Mouse (Mus musculus): ENCODE measurements around the gene Krt79.
A peak's percentile ranks its signal among the peaks of the same experiment; 100 is the strongest.

Gene Krt79

DNA sequence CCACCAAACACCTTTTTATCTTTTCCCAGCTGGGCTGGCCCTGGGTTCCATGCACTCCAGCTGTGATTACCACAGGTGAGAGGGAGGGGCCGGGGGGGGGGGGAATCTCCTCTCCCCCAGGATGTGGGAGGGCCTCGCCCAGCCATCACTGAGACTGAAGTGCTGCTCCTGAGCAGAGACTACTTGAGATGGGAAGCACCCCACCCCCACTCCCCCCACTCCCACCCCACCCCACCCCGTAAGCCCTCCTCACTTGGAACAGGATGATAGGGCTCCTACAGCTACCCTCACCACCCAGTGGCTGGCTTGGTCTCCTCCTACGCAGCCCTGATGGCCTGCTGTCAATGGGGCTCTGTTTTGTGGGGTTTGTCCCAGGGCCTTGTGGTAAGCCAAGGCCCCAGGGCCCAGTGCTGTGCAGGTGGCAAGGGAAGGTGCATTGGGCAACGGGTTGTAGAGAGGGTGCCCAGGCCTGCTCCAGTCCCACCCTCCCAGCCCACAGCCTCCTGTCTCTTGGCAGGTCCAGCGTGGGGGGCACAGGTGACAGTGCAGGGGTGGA lies at the start of gene Krt79:
Krt79 (minus strand) TSS at position 51 of the 556 bp plus-strand sequence.
- DNase-seq = no peak

DNA sequence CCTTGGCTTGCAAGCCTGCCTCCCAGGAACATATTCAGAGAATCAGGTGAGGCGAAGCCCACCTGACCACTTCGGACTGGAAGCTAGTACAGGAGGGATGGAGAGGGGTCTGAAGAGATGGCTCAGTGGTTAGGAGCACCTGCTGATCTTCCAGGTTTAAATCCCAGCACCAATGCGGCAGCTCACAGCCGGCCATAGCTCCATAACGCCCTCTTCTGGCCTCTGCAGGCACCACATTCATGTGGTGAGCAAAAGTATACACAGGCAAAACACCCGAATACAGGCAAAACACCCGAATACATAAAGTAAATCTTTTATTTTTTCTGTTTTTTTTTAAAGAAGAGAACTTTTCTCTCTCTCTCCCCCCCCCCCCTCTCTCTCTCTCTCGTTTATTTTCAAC lies 48.6 kb upstream of the Krt79 start:
- DNase-seq = no peak

DNA sequence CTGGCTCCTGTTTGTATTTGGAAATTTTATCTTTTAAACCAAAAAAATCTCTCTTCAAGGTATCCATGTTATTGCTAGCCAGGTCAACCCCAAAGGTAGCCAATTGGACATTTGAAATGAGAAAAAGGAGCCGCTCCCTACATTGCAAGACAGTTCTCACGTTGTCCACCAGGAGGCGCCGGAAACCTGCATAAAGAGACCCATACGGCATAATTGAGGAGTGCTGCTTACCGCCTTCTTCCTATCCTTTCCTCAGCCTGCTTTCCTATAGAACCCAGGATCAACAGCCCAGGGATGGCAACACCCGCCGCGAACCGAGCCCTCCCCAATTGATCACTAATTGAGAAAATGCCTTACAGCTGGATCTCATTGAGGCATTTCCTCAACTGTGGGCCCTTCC lies 48.0 kb upstream of the Krt79 start:
- peak; percentile 89 for DNase-seq

DNA sequence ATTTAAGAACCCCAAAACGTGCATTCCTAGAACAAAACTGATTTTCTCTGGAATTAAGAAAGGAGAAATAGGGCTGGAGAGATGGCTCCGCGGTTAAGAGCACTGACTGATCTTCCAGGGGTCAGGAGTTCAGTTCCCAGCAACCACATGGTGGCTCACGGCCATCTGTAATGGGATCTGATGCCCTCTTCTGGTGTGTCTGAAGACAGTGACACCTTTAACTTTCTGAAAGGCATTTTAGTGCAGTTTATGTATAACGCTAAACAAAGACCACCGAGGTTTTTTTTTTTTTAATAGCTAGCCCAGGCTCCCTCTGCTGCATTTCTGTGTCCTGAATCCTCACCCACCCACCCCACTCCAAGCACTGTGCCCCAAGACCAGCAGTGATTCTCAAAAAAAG lies 44.6 kb upstream of the Krt79 start:
- DNase-seq = no peak

DNA sequence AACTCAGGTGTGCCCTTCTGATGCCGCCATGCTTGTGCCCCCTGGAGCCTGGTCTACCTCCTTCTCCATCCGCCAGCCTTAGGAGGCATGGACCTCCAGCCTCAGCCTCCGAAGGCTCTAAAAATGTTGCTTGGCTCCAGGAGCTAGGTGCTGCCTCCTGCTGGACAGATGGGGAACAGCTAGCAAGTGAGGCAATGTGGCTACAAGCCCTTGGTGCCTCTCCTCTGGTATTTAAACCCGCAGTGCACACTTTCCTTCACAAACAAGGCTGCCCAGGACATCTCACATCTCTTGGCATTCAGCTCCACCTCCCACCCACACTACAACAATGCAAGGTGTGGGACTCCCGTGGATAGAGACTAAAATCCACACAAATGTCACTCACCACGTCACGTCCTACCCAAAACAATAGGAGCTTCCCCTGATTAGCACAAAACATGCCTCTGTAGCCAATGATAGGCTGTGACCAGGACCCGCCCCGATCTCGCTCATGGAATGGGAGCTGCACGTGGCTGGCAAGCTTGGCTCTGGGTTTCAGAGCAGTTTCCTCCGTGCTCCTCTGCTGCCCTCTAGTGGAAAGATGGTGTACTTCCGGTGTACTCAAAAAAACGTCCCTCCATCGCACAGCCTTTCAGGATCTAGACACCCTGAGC lies 44.0 kb upstream of the Krt79 start:
- peak; percentile 95 for DNase-seq

DNA sequence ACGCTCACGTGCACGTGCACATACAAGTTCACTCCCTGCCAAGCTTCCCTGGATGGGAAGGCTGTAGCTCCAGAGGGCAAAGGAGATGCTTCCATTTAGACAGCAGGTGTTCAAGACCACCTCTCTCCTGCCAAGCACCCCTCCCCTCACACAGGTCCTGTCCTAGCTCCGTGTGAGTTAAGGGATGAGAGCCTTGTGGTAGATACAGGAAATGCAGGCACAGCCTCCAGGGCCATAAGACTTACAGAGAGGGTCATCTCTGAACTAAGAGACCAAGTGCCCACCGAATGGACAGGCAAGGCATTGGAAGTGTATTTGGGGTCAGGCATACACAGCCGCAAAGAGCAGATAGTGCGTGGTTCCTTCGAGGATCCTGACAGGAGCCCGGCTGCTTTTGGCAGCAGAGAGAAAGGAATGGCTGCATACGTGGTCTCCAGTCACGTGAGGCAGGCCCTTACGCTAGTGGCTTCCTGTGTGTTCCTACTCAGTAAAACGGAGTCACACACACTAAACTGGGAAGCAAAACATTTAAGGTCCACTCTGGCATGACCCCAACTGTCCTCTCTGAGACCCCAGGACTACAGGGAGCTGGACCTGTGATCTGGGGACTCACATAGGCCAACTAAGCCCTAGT lies 43.3 kb upstream of the Krt79 start:
- DNase-seq = no peak

DNA sequence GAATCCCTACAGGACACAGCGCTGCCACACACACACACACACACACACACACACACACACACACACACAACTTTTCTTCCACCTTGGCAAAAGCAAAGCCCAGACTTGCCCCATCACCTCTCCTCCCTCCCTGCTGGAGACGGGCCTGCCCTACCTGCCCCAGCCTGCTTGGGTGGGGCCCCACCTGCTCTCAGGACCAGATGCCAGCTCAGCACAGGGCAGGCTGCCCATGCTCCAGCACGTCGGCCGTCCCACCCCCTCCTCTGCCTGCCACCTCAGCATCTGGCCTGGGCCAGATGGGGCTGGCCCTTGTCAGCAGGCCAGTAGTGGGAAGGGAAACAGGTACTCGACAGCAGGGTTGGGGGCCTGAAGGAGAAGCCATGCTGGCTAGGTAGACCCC lies 40.7 kb upstream of the Krt79 start:
- DNase-seq = peak; percentile 84

DNA sequence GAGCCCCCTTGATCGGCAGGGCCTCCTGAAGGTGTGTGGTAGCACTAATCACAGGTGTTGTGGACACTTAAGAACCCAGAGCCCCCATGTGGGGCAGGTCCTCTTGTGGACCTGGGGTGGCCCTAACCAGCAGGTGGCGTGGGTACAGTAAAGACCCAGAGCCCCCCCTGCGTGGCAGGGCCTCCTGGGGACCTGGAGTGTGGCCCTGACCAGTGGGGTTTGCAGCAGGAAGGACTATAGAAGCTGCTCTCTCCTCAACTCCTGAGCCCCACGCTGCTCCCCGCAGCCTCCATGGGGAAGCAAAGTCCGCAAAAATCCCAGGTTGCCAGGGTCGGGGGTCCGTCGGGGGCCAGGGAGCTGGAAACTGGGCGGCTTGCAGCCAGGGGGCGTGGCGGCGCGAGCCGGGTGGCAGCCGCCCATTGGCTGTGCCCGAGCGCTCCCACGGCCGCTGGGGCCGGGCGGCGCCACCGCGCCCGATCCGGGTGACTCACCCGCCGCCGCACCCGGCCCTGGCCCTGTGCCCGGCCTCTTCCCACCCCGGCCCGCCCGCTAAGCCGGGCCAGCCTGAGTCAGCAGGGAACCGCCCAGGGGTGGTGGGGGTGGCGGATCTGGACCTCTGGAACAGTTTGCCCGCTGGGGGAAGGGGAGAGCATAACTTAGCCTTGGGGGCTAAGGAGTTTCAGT lies 37.1 kb upstream of the Krt79 start:
- peak; percentile 95 for DNase-seq

DNA sequence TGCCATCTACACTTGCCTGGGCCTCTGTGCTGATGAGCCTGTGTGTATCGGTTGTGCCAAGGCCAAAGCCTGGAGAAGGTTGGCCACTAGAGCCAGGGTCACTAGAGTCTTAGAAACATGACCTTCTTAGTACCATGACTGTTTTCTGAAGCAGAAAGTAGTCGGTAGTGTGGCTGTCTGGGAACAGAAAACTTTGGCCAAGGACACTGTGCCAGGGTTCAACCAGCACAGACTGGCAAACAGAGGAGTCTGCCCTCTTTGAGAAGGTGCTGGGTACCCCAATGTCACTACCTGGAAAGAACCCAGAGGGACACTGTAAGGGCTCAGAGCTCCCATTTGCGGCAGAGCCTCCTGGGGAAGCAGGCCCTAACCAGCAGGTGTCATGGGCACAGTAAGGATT lies 36.5 kb upstream of the Krt79 start:
- DNase-seq = peak; percentile 28

DNA sequence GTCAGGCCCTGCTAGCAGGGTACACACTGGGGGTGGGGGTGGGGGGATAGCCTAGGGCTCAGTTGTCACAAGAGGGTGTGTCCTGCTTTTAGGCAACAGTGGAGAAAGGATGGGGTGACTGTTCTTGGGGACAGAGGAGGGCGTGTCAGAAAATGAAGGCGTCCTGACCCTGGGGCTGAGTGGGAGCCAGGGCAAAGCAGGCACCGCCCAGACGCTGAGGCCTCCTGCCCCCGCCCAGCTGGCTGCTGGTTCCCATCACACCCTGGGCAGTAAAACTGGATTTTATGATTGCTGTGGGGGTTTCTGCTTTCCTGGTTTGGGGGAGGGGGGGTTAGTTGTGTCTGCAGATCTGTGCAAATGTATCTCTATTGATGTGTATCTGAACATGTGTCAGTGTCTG lies 35.9 kb upstream of the Krt79 start:
- DNase-seq = peak; percentile 60

DNA sequence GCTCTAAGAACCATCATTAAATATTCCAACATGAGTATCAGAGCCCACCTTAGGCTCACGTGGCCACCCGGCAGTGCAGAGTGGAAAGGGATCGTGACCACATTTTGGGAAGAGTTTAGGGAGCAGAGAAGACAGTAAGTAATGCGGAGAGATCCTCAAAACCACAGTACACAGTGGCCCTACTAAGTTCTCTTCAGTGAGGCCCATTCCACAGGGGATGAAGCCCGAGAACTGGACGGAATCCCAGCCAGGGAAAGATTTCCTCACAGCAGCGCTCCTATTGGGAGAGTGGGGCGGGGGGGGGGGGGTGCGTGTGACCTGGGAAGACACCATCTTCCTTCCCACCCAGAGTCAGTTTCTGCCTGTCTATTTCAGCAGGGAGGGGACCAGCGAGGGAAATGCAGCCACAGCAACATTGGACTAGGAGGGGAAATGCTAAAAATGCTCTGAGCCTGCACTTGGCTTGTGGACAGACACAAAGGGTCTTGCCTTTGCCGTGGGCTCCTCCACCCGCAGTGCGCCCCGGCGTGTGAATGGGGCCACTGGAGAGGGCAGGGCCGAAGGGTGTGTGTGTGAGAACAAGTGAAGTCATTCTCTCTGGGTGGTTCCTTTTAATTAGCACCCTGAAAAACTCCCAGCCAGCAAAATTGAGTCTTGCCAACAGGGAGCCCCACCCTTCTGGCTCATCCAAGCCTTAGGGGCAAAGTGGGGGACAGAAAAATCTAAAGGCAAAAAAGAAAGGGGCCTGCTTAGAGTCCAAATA lies 34.1 kb upstream of the Krt79 start:
- no peak for DNase-seq

DNA sequence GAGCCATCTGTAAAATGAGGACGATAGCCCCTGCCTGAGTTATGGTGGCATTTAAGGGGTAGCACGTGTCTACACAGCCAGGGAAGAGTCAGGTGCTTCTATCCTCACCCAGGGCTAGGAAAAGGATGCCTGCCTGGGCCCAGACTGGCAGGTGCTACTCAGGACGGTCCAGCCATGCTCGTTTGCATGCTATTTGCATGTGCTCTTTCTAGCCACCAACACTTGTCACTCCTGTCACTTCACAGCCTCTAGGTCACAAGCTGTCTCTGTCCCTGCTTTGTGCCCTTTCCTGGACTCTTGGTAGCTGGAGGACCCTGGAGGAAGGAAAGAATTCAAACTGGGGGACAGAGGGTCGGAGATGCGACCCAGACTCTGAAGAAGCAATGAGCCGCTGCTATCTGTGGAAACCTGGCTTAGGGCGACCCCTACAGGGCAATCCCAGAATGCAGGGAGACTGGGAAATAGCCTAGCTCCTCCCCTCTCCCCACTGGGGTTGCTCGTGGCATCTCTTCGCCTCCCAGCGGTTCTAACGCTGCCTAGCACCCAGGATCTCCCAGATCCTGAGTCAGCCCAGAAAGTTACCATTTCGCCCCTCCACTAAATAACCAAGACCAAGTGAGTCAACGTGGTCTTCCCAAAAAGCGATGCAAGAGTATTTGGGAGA lies 33.4 kb upstream of the Krt79 start:
- peak; percentile 97 for DNase-seq

DNA sequence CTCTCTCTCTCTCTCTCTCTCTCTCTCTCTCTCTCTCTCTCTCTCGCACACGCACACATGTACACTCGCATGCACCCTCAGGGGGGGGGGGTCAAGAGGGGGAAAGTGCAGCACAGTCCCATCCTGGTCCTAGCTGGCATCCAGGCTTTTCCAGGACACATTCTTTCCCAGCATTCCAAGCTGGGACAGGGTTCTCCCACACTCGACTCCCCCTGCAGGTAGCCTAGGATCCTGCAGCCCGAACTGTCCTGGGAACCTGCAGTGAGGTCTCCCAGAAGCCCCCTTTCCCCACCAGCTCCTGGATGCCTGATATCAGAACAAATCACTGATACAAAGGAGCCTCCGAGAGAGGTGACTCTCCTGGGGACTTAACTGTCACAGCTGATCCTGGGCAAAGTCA lies 30.4 kb upstream of the Krt79 start:
- DNase-seq = peak; percentile 82

DNA sequence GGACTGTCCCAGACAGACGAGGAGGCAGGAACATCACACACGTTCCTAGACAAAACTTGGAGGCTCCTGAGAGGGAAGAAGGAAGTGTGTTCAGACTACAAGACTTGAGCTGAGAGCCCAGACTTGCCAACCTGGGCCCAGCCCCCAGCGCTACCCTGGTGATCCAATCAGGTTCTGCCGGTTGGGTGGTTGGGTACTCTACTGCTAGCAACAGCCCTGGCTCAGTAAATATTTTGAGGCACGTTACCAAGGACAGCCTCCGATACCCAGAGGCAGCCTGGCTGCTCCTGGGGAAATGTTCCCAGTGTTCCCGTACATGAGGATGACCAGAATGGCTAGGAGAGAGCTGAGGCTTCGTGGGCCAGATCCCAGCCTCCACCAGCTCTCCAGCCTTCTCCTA lies 26.7 kb upstream of the Krt79 start:
- DNase-seq = no peak

DNA sequence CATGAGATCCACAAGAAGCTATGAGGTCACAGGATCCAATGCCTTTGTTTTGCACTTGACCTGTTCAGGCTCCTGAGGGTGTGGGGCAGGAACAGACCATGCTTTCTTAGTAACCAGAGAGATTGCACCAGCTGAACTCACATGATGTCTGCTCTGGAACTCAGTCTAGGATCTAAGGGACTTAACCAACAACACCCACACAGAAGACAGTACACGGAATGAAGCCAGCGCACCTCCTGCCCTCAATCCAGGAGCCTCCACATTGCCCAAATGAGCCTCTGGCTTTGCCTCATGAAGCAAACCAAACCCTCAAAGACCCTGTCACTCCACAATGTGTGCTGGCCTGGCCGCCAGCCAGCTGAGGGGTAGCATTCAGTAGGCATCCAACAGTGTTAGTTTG lies 18.8 kb upstream of the Krt79 start:
- DNase-seq = no peak

DNA sequence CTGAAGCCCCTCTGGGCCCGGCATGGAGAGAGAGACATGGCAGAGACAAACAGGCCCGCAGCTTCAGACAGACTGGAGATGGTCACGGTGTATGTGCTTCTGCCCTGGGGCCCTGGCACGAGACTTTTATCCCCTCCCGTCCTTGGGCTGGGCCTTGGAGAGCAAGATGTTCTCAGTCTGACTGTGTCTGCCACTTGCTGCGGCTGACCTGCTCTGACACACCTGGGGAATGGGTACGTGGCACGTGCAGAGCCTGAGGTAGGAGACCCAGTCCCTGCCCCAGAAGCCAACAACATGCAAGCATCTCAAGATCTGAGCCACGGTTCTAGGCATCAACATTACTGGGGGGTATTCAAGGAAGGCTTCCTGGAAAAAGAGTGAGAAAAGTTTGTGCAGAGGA lies 14.1 kb upstream of the Krt79 start, which contains the start of gene Krt78:
Krt78 (minus strand) TSS at position 101 of the 400 bp plus-strand sequence.
- no peak for DNase-seq

DNA sequence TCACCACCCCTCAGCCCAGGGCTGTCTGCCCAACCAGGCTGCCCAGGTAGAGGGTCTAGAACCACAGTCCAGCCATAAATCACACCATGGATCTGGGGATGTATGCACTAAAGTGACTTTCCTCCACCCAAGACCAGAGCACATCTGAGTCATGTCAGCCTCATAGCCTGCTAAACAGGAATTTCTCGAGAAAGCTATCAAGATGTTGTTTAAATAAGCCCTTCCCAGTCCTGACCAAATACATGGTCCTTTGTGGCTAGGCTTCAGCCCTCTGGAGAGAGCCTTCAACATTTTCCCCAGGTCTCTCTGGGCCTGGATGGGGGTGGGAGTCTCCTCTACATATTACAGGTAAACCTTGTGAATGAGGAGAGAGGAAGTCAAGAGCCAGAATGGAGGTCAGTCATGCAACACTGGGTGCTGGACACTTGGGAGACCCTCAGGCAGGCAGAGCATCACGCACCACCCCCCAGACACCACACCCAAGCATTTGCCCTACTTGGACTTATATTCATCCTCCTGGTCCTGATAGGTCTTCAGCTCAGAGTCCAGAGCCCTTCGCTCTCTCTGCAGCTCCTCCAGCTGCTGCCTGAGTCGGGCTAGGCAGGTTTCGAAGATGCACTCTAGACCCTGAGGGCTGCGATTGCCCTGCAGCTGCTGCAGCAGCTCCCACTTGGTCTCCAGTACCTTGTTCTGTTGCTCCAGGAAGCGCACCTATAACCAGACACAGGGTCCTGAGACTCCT lies 12.8 kb upstream of the Krt79 start:
- DNase-seq = no peak

DNA sequence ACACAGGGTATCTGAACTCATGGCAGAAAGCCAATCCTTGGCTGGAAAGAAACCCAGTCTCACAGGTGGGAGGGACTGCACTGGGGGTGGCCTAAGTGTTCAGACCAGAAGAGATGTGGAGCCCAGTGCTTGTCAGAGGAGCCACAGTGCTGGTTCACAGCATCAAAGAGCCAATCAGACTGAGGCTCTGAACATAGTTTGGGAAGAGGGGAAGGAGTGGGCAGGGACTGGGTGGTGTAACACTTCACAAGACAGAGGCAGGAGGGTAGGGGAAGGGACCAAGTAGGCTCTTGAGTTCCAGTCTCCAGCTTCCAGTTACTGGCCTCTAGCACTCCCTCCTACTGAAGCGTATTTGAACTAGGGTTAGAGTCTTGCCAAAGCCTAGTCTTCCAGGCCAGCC lies 5.3 kb upstream of the Krt79 start:
- DNase-seq = no peak

DNA sequence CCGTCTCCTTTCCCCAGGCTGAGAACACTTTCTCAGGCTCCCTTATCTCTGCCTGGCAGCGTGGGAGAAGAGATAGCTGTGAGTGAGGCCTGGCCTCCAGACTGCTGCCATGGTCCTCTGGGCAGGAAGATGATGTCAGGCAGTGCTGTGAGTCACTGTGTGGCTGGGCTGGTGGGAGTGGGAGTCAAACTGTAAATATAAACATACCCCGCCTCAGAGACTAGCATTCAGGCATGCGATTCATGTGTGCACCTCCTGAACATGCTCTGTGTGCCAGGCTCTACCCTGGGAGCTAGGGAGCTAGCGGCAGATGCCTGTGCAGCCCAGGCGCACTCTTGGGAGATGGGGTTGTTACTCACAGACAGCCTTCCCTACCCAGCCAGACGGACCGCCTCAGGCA lies 1.8 kb upstream of the Krt79 start:
- DNase-seq = peak; percentile 19

DNA sequence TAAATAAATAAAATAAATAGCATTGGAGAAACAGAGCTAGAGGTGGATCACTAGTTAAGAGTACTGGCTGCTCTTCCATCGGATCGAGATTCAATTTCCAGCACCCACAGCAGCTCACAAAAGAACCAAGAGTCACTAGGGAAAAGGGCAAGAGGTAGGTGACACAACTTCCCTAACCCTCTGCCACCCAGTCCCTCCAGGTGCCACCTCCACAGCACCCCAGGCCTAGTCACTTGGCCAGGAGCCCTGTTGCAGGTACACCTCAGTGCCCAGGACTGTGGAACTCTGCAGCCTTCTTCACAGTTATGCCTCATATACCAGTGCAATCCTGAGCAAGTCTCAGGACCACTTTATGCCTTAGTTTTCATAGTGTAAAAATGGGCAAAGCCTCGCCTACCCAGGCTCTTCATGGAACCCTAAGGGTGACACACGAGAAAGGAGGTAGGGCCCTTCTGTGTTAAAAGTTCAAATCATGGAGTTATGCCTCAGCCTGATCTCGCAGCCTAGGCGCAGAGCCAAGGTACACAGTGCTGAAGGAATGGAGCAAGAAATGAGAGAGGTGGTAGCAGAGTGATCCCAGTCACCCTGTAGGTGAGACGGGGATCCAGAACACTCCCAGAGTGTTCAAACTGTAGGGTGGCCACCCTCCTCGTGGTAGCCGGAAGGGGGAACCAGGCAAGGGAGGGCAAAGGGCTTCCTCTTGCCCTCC lies 1.4 kb downstream of the Krt79 start:
- DNase-seq = no peak

DNA sequence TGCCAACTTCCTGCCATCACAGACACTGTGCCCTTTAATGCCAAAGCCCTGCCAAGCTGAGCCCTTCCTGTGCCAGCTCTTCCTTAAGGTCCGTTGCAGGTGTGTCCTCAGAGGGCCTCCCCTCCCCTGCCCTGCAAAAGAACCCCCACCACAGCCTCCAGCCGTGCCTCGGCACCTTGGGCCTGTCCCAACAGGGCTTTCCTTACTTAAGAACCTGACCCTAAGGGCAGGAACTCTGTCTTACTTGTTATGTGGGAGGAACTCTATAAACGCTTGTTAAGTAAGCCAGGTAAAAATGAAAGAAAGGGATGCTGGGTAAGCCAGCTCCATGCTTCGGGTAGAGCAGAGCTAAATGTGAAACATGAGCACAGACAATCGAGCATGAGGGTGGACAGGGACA lies 7.1 kb downstream of the Krt79 start:
- no peak for DNase-seq
